Mouse (Mus musculus) activated CD4-positive, CD25-positive, alpha-beta regulatory T cell (primary cell): Measurements from ENCODE around the gene S100a9. TPM values are rescaled to one million over a fixed set of nuclear protein-coding genes. Genes with fewer than 3 reads are reported as not detected.

Experiments
- polyA plus RNA-seq, 2 experiments: library from polyadenylated mRNA; unstranded; fragments of 100-300 nt; shearing (Covaris generic); gene quantifications; one replicate each; pipeline ENCODE4 v1.2.1; 2017

Gene S100a9
- polyA plus RNA-seq, result under 1 TPM in 1 of 2 experiments, not detected in 1; 0.33 TPM

DNA sequence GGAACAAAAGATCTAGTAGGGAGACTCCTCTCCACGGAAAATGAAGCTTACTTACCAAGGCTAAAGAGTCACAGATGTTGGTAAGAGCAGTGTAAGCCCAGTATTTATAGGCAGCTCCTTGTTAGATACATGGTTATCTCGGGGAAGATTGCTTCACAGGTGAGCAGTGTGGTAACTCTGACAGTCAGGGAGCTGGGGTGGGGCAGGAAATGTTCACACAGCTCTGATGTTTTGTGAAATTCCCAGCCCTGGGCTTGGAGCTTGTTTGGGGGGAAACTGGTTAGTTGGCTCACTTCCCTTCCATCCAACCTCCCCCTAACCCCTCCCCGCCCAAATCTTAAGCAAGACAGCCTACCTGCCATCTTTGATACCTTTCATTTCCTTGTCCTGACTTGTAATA, at the start of gene S100a9:
TSS of gene S100a9 (minus strand) at position 109 of the 400 bp plus-strand sequence.

DNA sequence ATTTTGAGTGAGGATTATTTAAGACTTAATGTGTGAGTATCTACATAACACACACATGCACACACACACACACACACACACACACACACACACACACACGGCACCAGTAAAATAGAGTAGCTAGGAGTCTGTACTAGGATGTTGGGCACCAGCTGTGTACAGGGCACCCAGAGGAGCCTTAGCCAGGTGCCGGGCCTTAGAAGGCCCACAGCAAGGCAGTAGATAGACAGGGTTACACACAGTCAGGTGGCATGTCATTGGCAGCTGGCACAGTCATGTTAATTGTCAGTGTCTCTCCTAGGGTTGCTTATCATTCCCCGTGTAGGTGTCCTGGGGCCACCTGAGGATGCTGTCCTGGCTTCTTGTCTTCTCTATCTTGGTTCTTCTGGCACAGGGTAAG, 31.1 kb upstream of the S100a9 start, which contains the start of gene Pglyrp4:
TSS of gene Pglyrp4 (plus strand) at position 301 of the 400 bp plus-strand sequence.

DNA sequence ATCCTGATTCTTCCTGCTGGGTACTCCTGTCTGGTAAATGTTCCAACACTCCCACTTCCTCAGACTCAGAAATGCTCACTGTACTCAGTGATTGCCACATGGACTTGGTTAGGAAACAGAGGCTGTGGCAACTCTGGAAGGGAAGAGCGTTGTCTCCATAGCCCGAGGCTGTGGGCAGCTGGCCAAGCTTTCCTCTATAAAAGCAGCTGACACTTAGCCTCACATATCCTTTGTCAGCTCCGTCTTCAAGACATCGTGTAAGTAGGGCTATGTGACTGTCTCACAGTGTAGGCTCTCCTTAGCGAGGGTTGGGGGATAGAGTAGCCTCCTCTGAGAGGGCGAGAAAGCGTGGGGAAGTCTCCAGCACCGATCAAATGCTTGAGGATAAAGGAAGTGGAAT, 26.7 kb downstream of the S100a9 start, which contains the start of gene S100a8:
TSS of gene S100a8 (plus strand) at position 133 of the 400 bp plus-strand sequence.

DNA sequence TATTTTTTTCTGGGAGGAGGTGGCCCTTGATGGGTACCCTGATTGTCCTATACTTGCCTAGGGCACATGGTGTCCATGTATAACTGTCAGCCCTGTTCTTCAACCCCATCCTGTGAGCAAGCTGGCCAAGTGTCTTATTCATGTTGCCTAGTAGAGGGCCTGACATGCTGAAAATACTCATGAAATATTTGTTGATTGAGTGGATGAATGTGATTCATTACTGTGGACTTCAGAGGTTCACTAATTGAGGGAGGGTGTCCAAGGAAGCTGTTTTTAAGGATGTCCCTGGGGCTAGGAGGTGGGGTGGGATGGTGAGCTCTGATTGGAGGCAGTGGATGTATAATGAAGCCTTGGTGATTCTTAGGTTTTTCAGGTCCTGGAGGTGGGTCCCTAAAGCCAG, 41.8 kb downstream of the S100a9 start, which contains the start of gene S100a7a:
TSS of gene S100a7a (plus strand) at position 301 of the 400 bp plus-strand sequence.

Other genes with a start within 250 kb of the S100a9 start
- under 1 TPM in 1 of 2 experiments, not detected in 1; 0.43 TPM for gene Npr1, start 229.9 kb downstream of the S100a9 start, polyA plus RNA-seq
- 10 to 100 TPM; 74.7 to 96.6 TPM for gene Ilf2, start 219.6 kb downstream of the S100a9 start, polyA plus RNA-seq
- 10 to 100 TPM; 96.3 to 96.9 TPM for gene Snapin, start 204.7 kb downstream of the S100a9 start, polyA plus RNA-seq
- gene Chtop, start 186.2 kb downstream of the S100a9 start, polyA plus RNA-seq, result 100 to 1,000 TPM; 147 to 160 TPM
- 1 to 10 TPM; 4.4 to 6.8 TPM for gene S100a1, start 181.3 kb downstream of the S100a9 start, polyA plus RNA-seq
- gene S100a13, start 181.3 kb downstream of the S100a9 start, polyA plus RNA-seq, result 100 to 1,000 TPM; 192 to 245 TPM
- gene S100a14, start 168.9 kb downstream of the S100a9 start, polyA plus RNA-seq, result under 1 TPM in 1 of 2 experiments, not detected in 1; 0.68 TPM
- gene S100a16, start 158.5 kb downstream of the S100a9 start, polyA plus RNA-seq, result not detected
- 1 to 10 TPM; 2.0 to 2.8 TPM for gene S100a3, start 135.1 kb downstream of the S100a9 start, polyA plus RNA-seq
- gene S100a2, start 105.5 kb downstream of the S100a9 start, polyA plus RNA-seq, result 1 to 10 TPM in 1 of 2 experiments, under 1 TPM in 1; 0.63 to 1.9 TPM
- gene Gm42674, start 93.8 kb downstream of the S100a9 start, polyA plus RNA-seq, result not detected
- 100 to 1,000 TPM in 1 of 2 experiments, 10 to 100 TPM in 1; 94.8 to 925 TPM for gene S100a4, start 92.0 kb downstream of the S100a9 start, polyA plus RNA-seq
- gene S100a5, start 87.2 kb downstream of the S100a9 start, polyA plus RNA-seq, result not detected
- gene S100a6, start 82.8 kb downstream of the S100a9 start, polyA plus RNA-seq, result 1,000 to 10,000 TPM in 1 of 2 experiments, 100 to 1,000 TPM in 1; 298 to 1,210 TPM
- gene S100a7a, start 41.7 kb downstream of the S100a9 start, polyA plus RNA-seq, result not detected
- under 1 TPM in 1 of 2 experiments, not detected in 1; 0.88 TPM for gene S100a8, start 26.7 kb downstream of the S100a9 start, polyA plus RNA-seq
- not detected for gene Pglyrp4, start 31.2 kb upstream of the S100a9 start, polyA plus RNA-seq
- gene Gm5849, start 82.2 kb upstream of the S100a9 start, polyA plus RNA-seq, result not detected